Mouse (Mus musculus): Measurements from ENCODE around the gene Psat1.

GRCm38 (mm10) chr19:15990102-15990501 lies 43.0 kb upstream of the Psat1 start:
- TF ChIP-seq POLR2A (IDR thresholded peaks at IDR 0.05; ENCODE audit: borderline replicate concordance, extremely low read depth, insufficient read depth, insufficient read length, poor library complexity, severe bottlenecking) (no peak), CTCF (IDR thresholded peaks at IDR 0.05; ENCODE audit: borderline replicate concordance, extremely low read depth, insufficient read depth, insufficient read length) (no peak)

All from brain, embryonic 14.5 days (tissue).